Mouse (Mus musculus): ENCODE data around the gene Klk14.
A peak's percentile ranks its signal among the peaks of the same experiment; 100 is the strongest.
"Not testable (repeated sequence)": the region's sequence is repeated elsewhere in the genome, so short reads cannot be mapped to it uniquely, and the experiment has no call there.

The Klk14 gene

GRCm38 (mm10) chr7:43690118-43690517 lies at the start of gene Klk14:
Klk14 (plus strand) TSS chr7:43690418.
- no peak for DNase-seq (ENCODE audit: low spot score in 2 of 2)

- no peak for DNase-seq (ENCODE audit: low spot score in 2 of 2)
Measured at GRCm38 (mm10) chr7:43642587-43642986, 47.6 kb upstream of the Klk14 start.

GRCm38 (mm10) chr7:43643046-43643652 lies 47.1 kb upstream of the Klk14 start:
- no peak for DNase-seq (ENCODE audit: low spot score in 2 of 2)

GRCm38 (mm10) chr7:43652683-43653082 lies 37.5 kb upstream of the Klk14 start:
- DNase-seq (ENCODE audit: low spot score in 2 of 2): no peak

- DNase-seq (ENCODE audit: low spot score in 2 of 2): no peak
Measured at GRCm38 (mm10) chr7:43654519-43654918, 35.7 kb upstream of the Klk14 start.

- no peak for DNase-seq (ENCODE audit: low spot score in 2 of 2)
Measured at GRCm38 (mm10) chr7:43656232-43656631, 34.0 kb upstream of the Klk14 start.

- DNase-seq (ENCODE audit: low spot score in 2 of 2): no peak
Measured at GRCm38 (mm10) chr7:43660002-43660401, 30.2 kb upstream of the Klk14 start, which contains the start of gene Siglece. Siglece (minus strand) TSS chr7:43660161.

- DNase-seq (ENCODE audit: low spot score in 2 of 2): no peak
Measured at GRCm38 (mm10) chr7:43662804-43663203, 27.4 kb upstream of the Klk14 start.

GRCm38 (mm10) chr7:43667221-43667620 lies 23.0 kb upstream of the Klk14 start:
- not testable (repeated sequence) for DNase-seq (ENCODE audit: low spot score in 2 of 2)

GRCm38 (mm10) chr7:43668582-43668981 lies 21.6 kb upstream of the Klk14 start:
- DNase-seq (ENCODE audit: low spot score in 2 of 2): no peak

GRCm38 (mm10) chr7:43671064-43671808 lies 19.0 kb upstream of the Klk14 start:
- no peak for DNase-seq (ENCODE audit: low spot score in 2 of 2)

- peak; percentile 92 to 97 for DNase-seq (ENCODE audit: low spot score in 2 of 2)
Measured at GRCm38 (mm10) chr7:43671809-43672580, 18.2 kb upstream of the Klk14 start, which contains the start of gene Ctu1. Ctu1 (plus strand) TSS chr7:43672016.

GRCm38 (mm10) chr7:43672581-43673260 lies 17.5 kb upstream of the Klk14 start:
- DNase-seq (ENCODE audit: low spot score in 2 of 2): no peak

GRCm38 (mm10) chr7:43675091-43675490 lies 15.1 kb upstream of the Klk14 start:
- no peak for DNase-seq (ENCODE audit: low spot score in 2 of 2)

GRCm38 (mm10) chr7:43678517-43678916 lies 11.7 kb upstream of the Klk14 start:
- peak in 1 of 2 experiments; percentile 26 for DNase-seq (ENCODE audit: low spot score in 2 of 2)

- DNase-seq (ENCODE audit: low spot score in 2 of 2): peak in 1 of 2 experiments; percentile 34
Measured at GRCm38 (mm10) chr7:43680960-43681359, 9.3 kb upstream of the Klk14 start.

- DNase-seq (ENCODE audit: low spot score in 2 of 2): not testable (repeated sequence)
Measured at GRCm38 (mm10) chr7:43682511-43682910, 7.7 kb upstream of the Klk14 start.

- no peak for DNase-seq (ENCODE audit: low spot score in 2 of 2)
Measured at GRCm38 (mm10) chr7:43685088-43685487, 5.1 kb upstream of the Klk14 start.

GRCm38 (mm10) chr7:43710031-43710430 lies 19.8 kb downstream of the Klk14 start:
- no peak for DNase-seq (ENCODE audit: low spot score in 2 of 2)

GRCm38 (mm10) chr7:43712267-43712666 lies 22.0 kb downstream of the Klk14 start, which contains the start of gene Klk13:
Klk13 (plus strand) TSS chr7:43712567.
- DNase-seq (ENCODE audit: low spot score in 2 of 2): no peak

GRCm38 (mm10) chr7:43712917-43713316 lies 22.7 kb downstream of the Klk14 start:
- no peak for DNase-seq (ENCODE audit: low spot score in 2 of 2)

All from right cerebral cortex, postnatal 36 days (tissue).